Mouse (Mus musculus): ENCODE measurements around the gene Mipol1. TPM values are rescaled to one million over a fixed set of nuclear protein-coding genes. Genes with fewer than 3 reads are reported as not detected.

The Mipol1 gene
- polyA plus RNA-seq, 1 experiment = 2.9 TPM

GRCm38 (mm10) chr12:57447331-57447730 is 217.1 kb downstream of the Mipol1 start:
- TF ChIP-seq CTCF (IDR thresholded peaks at IDR 0.05; ENCODE audit: borderline replicate concordance, extremely low read depth, insufficient read depth, insufficient read length) (no peak), POLR2A (IDR thresholded peaks at IDR 0.05; ENCODE audit: borderline replicate concordance, extremely low read depth, insufficient read depth, insufficient read length, poor library complexity, severe bottlenecking) (no peak)
- DNase-seq (ENCODE audit: low read depth) = no peak

GRCm38 (mm10) chr12:57449299-57449698 is 219.1 kb downstream of the Mipol1 start:
- DNase-seq (ENCODE audit: low read depth) = peak; percentile 12
- TF ChIP-seq POLR2A (IDR thresholded peaks at IDR 0.05; ENCODE audit: borderline replicate concordance, extremely low read depth, insufficient read depth, insufficient read length, poor library complexity, severe bottlenecking) = no peak
- no peak for TF ChIP-seq CTCF (IDR thresholded peaks at IDR 0.05; ENCODE audit: borderline replicate concordance, extremely low read depth, insufficient read depth, insufficient read length)

- no peak for DNase-seq (ENCODE audit: low read depth)
- TF ChIP-seq POLR2A (IDR thresholded peaks at IDR 0.05; ENCODE audit: borderline replicate concordance, extremely low read depth, insufficient read depth, insufficient read length, poor library complexity, severe bottlenecking) (no peak), CTCF (IDR thresholded peaks at IDR 0.05; ENCODE audit: borderline replicate concordance, extremely low read depth, insufficient read depth, insufficient read length) (no peak)
Observed at GRCm38 (mm10) chr12:57450017-57450583, 219.9 kb downstream of the Mipol1 start.

GRCm38 (mm10) chr12:57456911-57457310 is 226.7 kb downstream of the Mipol1 start:
- no peak for DNase-seq (ENCODE audit: low read depth)
- TF ChIP-seq POLR2A (IDR thresholded peaks at IDR 0.05; ENCODE audit: borderline replicate concordance, extremely low read depth, insufficient read depth, insufficient read length, poor library complexity, severe bottlenecking) = no peak
- TF ChIP-seq CTCF (IDR thresholded peaks at IDR 0.05; ENCODE audit: borderline replicate concordance, extremely low read depth, insufficient read depth, insufficient read length) = no peak

- DNase-seq (ENCODE audit: low read depth) = peak; percentile 8
- TF ChIP-seq CTCF (IDR thresholded peaks at IDR 0.05; ENCODE audit: borderline replicate concordance, extremely low read depth, insufficient read depth, insufficient read length) = no peak
- TF ChIP-seq POLR2A (IDR thresholded peaks at IDR 0.05; ENCODE audit: borderline replicate concordance, extremely low read depth, insufficient read depth, insufficient read length, poor library complexity, severe bottlenecking) = no peak
Observed at GRCm38 (mm10) chr12:57457339-57457738, 227.1 kb downstream of the Mipol1 start.

- TF ChIP-seq CTCF (IDR thresholded peaks at IDR 0.05; ENCODE audit: borderline replicate concordance, extremely low read depth, insufficient read depth, insufficient read length) (no peak), POLR2A (IDR thresholded peaks at IDR 0.05; ENCODE audit: borderline replicate concordance, extremely low read depth, insufficient read depth, insufficient read length, poor library complexity, severe bottlenecking) (no peak)
- DNase-seq (ENCODE audit: low read depth) = no peak
Observed at GRCm38 (mm10) chr12:57464520-57465334, 234.5 kb downstream of the Mipol1 start.

GRCm38 (mm10) chr12:57471786-57472185 is 241.6 kb downstream of the Mipol1 start:
- TF ChIP-seq POLR2A (IDR thresholded peaks at IDR 0.05; ENCODE audit: borderline replicate concordance, extremely low read depth, insufficient read depth, insufficient read length, poor library complexity, severe bottlenecking) (no peak), CTCF (IDR thresholded peaks at IDR 0.05; ENCODE audit: borderline replicate concordance, extremely low read depth, insufficient read depth, insufficient read length) (no peak)
- DNase-seq (ENCODE audit: low read depth) = no peak

GRCm38 (mm10) chr12:57476876-57477275 is 246.6 kb downstream of the Mipol1 start:
- DNase-seq (ENCODE audit: low read depth) = no peak
- TF ChIP-seq POLR2A (IDR thresholded peaks at IDR 0.05; ENCODE audit: borderline replicate concordance, extremely low read depth, insufficient read depth, insufficient read length, poor library complexity, severe bottlenecking) (no peak), CTCF (IDR thresholded peaks at IDR 0.05; ENCODE audit: borderline replicate concordance, extremely low read depth, insufficient read depth, insufficient read length) (no peak)

GRCm38 (mm10) chr12:57481823-57482222 is 251.6 kb downstream of the Mipol1 start:
- TF ChIP-seq POLR2A (IDR thresholded peaks at IDR 0.05; ENCODE audit: borderline replicate concordance, extremely low read depth, insufficient read depth, insufficient read length, poor library complexity, severe bottlenecking) = no peak
- TF ChIP-seq CTCF (IDR thresholded peaks at IDR 0.05; ENCODE audit: borderline replicate concordance, extremely low read depth, insufficient read depth, insufficient read length) = no peak
- no peak for DNase-seq (ENCODE audit: low read depth)

GRCm38 (mm10) chr12:57496347-57497119 is 266.3 kb downstream of the Mipol1 start:
- TF ChIP-seq POLR2A (IDR thresholded peaks at IDR 0.05; ENCODE audit: borderline replicate concordance, extremely low read depth, insufficient read depth, insufficient read length, poor library complexity, severe bottlenecking) (no peak), CTCF (IDR thresholded peaks at IDR 0.05; ENCODE audit: borderline replicate concordance, extremely low read depth, insufficient read depth, insufficient read length) (no peak)
- no peak for DNase-seq (ENCODE audit: low read depth)

GRCm38 (mm10) chr12:57500246-57500645 is 270.0 kb downstream of the Mipol1 start:
- no peak for DNase-seq (ENCODE audit: low read depth)
- TF ChIP-seq CTCF (IDR thresholded peaks at IDR 0.05; ENCODE audit: borderline replicate concordance, extremely low read depth, insufficient read depth, insufficient read length) (no peak), POLR2A (IDR thresholded peaks at IDR 0.05; ENCODE audit: borderline replicate concordance, extremely low read depth, insufficient read depth, insufficient read length, poor library complexity, severe bottlenecking) (no peak)

All from brain, embryonic 14.5 days (tissue).